Mouse (Mus musculus): ENCODE measurements around the gene AF067061. TPM values are rescaled to one million over a fixed set of nuclear protein-coding genes. Genes with fewer than 3 reads are reported as not detected.
"Not testable (repeated sequence)": the region's sequence is repeated elsewhere in the genome, so short reads cannot be mapped to it uniquely, and the experiment has no call there.

The AF067061 gene
- total RNA-seq (2021), result not detected
- long read RNA-seq, experiment 1, result 0 reads
- long read RNA-seq, experiment 2, result 0 reads

GRCm38 (mm10) chr13:120262870-120263269, at the start of gene AF067061:
Gene AF067061, plus strand, starts transcription at chr13:120263114.
- DNase-seq (ENCODE audit: low spot score in 2 of 2); intact Hi-C loops (cut with DNase I): not testable (repeated sequence)

- DNase-seq (ENCODE audit: low spot score in 2 of 2); intact Hi-C loops (cut with DNase I): not testable (repeated sequence)
Measured at GRCm38 (mm10) chr13:120215847-120216246, 47.1 kb upstream of the AF067061 start, which contains the start of gene Gm21762. Gene Gm21762, minus strand, starts transcription at chr13:120215947.

DNA sequence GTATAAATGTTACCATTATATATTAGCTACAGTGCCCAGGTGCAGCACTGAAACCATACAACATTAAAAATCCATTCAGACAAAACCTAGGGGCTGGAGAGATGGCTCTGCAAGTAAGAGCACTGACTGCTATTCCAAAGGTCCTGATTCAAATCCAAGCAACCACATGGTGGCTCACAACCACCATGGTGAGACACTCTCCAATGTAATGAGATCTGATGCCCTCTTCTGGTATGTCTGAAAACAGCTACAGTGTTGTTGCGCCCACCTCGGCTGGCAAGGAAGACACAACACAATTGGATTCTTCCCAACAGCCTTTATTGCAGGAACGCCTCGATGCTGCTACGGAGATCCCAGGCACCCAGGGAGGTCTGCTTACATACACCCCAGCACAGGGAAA, 42.0 kb upstream of the AF067061 start:
- intact Hi-C loops (cut with DNase I); DNase-seq (ENCODE audit: low spot score in 2 of 2): not testable (repeated sequence)

DNA sequence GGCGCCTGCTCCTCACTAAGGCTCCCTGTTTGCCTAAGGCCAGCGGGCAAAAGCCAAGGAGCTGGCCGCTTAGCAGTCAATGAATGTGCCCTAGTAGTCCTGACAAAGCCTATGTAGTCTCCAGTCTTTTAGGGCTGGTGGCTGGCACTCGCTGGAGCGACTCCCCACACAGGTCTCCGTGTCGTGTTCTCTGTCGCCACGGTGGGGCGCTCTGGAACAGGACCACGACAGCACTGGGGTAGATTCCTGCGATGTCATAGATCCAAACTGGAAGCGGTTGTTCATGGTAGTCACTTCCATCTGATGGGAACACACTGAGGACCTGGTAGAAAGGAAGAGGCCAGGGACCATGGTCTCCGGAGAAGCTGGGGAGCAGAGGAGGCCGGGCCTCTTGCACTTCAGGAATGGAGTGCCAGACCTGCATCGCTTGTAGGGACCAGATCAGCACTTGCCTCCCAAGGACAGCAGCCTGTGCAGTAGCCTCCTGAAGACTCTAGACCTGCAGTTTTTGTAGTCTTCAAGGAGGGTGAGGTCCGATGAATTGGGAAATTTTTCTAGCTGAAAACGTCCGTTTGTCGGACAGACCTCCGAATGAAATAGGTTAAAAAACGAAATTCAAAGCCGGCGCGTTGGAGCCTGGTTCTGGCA, 39.8 kb upstream of the AF067061 start:
- intact Hi-C loops (cut with DNase I); DNase-seq (ENCODE audit: low spot score in 2 of 2): not testable (repeated sequence)

DNA sequence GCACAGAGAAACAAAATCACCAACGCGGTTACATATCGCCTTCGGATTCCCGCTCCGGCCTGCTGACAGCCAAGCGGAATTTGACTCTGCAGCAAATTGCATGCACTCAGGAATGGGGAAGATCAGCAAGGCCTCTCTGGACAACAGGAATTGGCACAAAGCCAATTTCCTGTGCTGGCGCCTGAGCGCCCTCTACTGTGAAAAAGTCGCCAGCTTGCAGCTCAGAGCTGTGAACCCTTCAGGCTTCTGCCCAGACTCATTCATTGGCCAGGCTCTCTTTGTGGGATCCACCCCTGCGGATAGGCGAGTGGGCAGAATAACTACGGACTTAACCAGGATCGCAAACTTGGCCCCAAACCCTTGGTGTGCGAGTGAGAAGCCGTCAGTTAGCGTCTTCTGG, 31.1 kb upstream of the AF067061 start:
- intact Hi-C loops (cut with DNase I); DNase-seq (ENCODE audit: low spot score in 2 of 2): not testable (repeated sequence)

GRCm38 (mm10) chr13:120232447-120233049, 30.4 kb upstream of the AF067061 start:
- intact Hi-C loops (cut with DNase I); DNase-seq (ENCODE audit: low spot score in 2 of 2): not testable (repeated sequence)

GRCm38 (mm10) chr13:120238811-120239210, 24.1 kb upstream of the AF067061 start, which contains the start of gene Gm21731:
Gene Gm21731, plus strand, starts transcription at chr13:120239111.
- intact Hi-C loops (cut with DNase I); DNase-seq (ENCODE audit: low spot score in 2 of 2): not testable (repeated sequence)

GRCm38 (mm10) chr13:120251208-120251924, 11.5 kb upstream of the AF067061 start:
- DNase-seq (ENCODE audit: low spot score in 2 of 2); intact Hi-C loops (cut with DNase I): not testable (repeated sequence)

GRCm38 (mm10) chr13:120258817-120259658, 3.9 kb upstream of the AF067061 start:
- intact Hi-C loops (cut with DNase I); DNase-seq (ENCODE audit: low spot score in 2 of 2): not testable (repeated sequence)

DNA sequence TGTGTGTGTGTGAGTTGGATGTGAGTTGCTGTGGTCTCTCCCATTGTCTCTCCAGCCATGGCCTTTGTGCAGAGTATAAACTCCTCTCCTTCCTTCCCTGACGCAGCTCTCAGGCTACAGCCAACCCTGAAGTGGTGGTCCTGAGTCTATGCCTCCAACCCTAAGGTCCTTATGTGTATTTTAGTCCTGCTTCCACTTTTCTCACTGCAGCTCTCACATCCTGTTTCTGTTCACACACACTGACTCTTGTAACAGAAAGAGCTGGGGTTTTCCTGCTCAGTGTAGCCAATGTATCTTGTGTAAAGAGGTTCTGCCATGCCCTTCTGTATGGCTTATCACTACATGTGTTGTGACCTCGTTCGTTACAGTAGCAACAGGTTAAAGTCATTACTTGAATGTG, 3.2 kb upstream of the AF067061 start:
- DNase-seq (ENCODE audit: low spot score in 2 of 2); intact Hi-C loops (cut with DNase I): not testable (repeated sequence)

- intact Hi-C loops (cut with DNase I), result not testable (repeated sequence)
Measured at GRCm38 (mm10) chr13:120277837-120278236, 14.9 kb downstream of the AF067061 start.

GRCm38 (mm10) chr13:120278784-120279183, 15.9 kb downstream of the AF067061 start:
- intact Hi-C loops (cut with DNase I), result no loop called here
- no peak for DNase-seq (ENCODE audit: low spot score in 2 of 2)

More at GRCm38 (mm10) chr13:120277837-120278236, 14.9 kb downstream of the AF067061 start:
- not testable (repeated sequence) for DNase-seq (ENCODE audit: low spot score in 2 of 2)

- intact Hi-C loops (cut with DNase I), result no loop called here
- DNase-seq (ENCODE audit: low spot score in 2 of 2), result no peak
Measured at GRCm38 (mm10) chr13:120299324-120299894, 36.5 kb downstream of the AF067061 start.

GRCm38 (mm10) chr13:120299991-120300442, 37.1 kb downstream of the AF067061 start, which contains the start of gene BC147527:
Gene BC147527, plus strand, starts transcription at chr13:120300392.
- intact Hi-C loops (cut with DNase I), result no loop called here
- DNase-seq (ENCODE audit: low spot score in 2 of 2), result no peak

DNA sequence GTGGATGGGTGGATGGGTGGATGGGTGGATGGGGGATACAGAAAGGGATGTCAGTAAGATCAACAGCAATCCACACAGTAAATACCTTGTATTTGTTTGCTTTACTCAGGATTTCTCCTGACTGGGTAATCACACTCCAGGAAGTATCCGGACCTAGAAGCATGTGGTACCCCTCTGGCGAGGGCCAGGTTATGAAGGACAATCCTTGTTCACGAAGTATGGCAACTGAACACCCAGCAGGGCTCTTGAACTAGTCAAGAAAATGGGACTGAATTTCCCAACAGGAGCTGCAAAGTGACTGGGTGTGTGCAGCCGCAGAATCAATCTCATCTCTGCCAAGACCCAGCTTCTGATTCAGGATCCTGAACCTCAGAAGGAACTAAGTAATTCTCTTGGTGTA, 37.9 kb downstream of the AF067061 start:
- DNase-seq (ENCODE audit: low spot score in 2 of 2), result no peak
- intact Hi-C loops (cut with DNase I), result no loop called here

DNA sequence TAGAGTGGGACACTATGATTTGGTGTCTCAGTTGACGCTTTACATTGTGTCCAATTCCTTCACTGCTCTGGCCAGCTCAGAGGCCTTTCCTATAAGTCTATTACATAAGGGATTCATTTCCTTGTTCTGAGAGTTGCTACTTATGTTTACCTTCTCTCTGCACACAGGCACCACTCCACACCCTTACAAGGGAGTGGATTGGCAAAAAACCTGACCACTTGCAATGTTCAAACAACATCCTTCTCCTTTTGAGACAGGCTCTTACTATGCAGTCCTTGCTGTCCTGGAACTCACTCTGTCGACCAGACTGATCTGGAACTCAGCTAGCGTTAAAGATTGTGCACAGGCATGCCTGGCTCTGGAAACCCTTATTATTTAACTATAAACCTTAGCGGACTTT, 47.8 kb downstream of the AF067061 start:
- no peak for DNase-seq (ENCODE audit: low spot score in 2 of 2)
- intact Hi-C loops (cut with DNase I), result no loop called here

GRCm38 (mm10) chr13:120313584-120313983, 50.7 kb downstream of the AF067061 start:
- intact Hi-C loops (cut with DNase I), result no loop called here
- DNase-seq (ENCODE audit: low spot score in 2 of 2), result no peak
